Mouse (Mus musculus) cerebellum, postnatal 25 days (tissue): ENCODE measurements around the gene Moap1.

Experiments used
- DNase-seq, 2 experiments: peaks; one replicate each; pipeline ENCODE4 v3.0.0; 2021; ENCODE audit warnings: mixed read lengths in 2 of 2

Gene Moap1

GRCm38 (mm10) chr12:102740285-102740684 is 3.2 kb downstream of the Moap1 start:
- DNase-seq, result peak in 1 of 2 experiments; percentile 32

GRCm38 (mm10) chr12:102739096-102739495 is 4.4 kb downstream of the Moap1 start:
- no peak for DNase-seq

GRCm38 (mm10) chr12:102733381-102733780 is 10.1 kb downstream of the Moap1 start:
- peak in 1 of 2 experiments; percentile 57 for DNase-seq

- no peak for DNase-seq
Observed at GRCm38 (mm10) chr12:102730798-102731619, 12.5 kb downstream of the Moap1 start.

GRCm38 (mm10) chr12:102729855-102730797 is 13.3 kb downstream of the Moap1 start:
- peak; percentile 81 to 91 for DNase-seq

- DNase-seq, result no peak
Observed at GRCm38 (mm10) chr12:102725761-102726175, 17.7 kb downstream of the Moap1 start.

- no peak for DNase-seq
Observed at GRCm38 (mm10) chr12:102725146-102725545, 18.3 kb downstream of the Moap1 start.

- DNase-seq, result no peak
Observed at GRCm38 (mm10) chr12:102723861-102724260, 19.6 kb downstream of the Moap1 start.

GRCm38 (mm10) chr12:102722966-102723365 is 20.5 kb downstream of the Moap1 start:
- no peak for DNase-seq

GRCm38 (mm10) chr12:102722451-102722850 is 21.0 kb downstream of the Moap1 start:
- no peak for DNase-seq

- DNase-seq, result peak; percentile 61 to 69
Observed at GRCm38 (mm10) chr12:102719552-102720315, 23.7 kb downstream of the Moap1 start.

GRCm38 (mm10) chr12:102714654-102715395 is 28.6 kb downstream of the Moap1 start:
- no peak for DNase-seq

GRCm38 (mm10) chr12:102714116-102714515 is 29.3 kb downstream of the Moap1 start:
- no peak for DNase-seq

GRCm38 (mm10) chr12:102713153-102713865 is 30.2 kb downstream of the Moap1 start:
- DNase-seq, result no peak

GRCm38 (mm10) chr12:102710851-102711375 is 32.5 kb downstream of the Moap1 start:
- DNase-seq, result peak; percentile 88 to 90

- no peak for DNase-seq
Observed at GRCm38 (mm10) chr12:102709896-102710295, 33.6 kb downstream of the Moap1 start.

GRCm38 (mm10) chr12:102708220-102708619 is 35.2 kb downstream of the Moap1 start:
- no peak for DNase-seq

GRCm38 (mm10) chr12:102706833-102707463 is 36.5 kb downstream of the Moap1 start:
- DNase-seq, result no peak

GRCm38 (mm10) chr12:102705906-102706640 is 37.4 kb downstream of the Moap1 start:
- no peak for DNase-seq
